Mouse (Mus musculus): ENCODE results near the gene Ppig. TPM values are rescaled to one million over a fixed set of nuclear protein-coding genes. Genes with fewer than 3 reads are reported as not detected.

The Ppig gene
- polyA plus RNA-seq, 1 experiment = 1.4 TPM

- no peak for DNase-seq (ENCODE audit: low read depth in 1 of 2, low spot score in 2 of 2)
- 35% methylated on average over 9 of the region's 9 CpGs for WGBS
Observed at GRCm38 (mm10) chr2:69788974-69789373, 66.6 kb downstream of the Ppig start.

DNA sequence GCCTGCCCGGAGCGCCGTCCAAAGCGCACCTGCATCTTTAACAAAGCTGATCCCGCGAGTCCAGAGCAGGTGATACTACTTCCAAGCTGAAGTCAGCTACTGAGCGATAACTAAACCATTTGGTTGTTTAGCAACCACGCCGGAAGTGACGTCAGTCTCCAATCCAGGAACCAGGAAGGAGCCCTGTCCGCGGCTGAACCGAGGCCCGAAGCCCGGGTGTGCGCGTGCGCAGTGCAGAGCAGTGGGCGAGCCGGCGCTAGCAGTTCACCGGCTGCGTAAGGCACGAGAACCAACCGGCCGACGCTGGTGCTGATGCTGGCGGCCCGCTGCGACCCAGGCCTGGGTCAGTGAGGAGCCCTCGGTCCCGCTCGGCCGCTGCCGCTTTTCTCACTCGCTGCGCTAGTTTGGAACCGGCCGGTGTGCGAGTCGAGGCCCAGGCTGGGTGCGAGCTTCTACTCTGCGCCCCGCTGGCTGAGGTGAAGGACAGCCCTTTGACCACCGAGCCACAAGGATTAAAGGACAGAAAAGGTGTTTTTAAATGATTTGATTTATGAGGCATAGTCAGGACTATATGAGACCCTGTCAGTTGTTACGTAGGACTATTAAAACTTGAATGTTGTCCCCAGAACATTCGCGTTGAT lies 67.2 kb downstream of the Ppig start, which contains the start of the genes Ccdc173 and Phospho2:
TSS of gene Ccdc173 (minus strand) at position 147 of the 641 bp plus-strand sequence.
TSS of gene Phospho2 (plus strand) at position 195 of the 641 bp plus-strand sequence.
- peak; percentile 75 for TF ChIP-seq POLR2A (IDR thresholded peaks at IDR 0.05; ENCODE audit: low read depth, low read length)
- no peak for TF ChIP-seq CTCF (IDR thresholded peaks at IDR 0.05; ENCODE audit: extremely low read depth, insufficient read depth, insufficient read length, insufficient replicate concordance)
- H3K27ac ChIP-seq (ENCODE audit: insufficient read depth, low read length) = peak within 1 kb of the TSS; percentile 78
- DNase-seq (ENCODE audit: low read depth in 1 of 2, low spot score in 2 of 2) = peak; percentile 97 to 98
- peaks cover 2% of the 10 kb centered on the region; the same call in 1 of the 2 replicates for H3K4me1 ChIP-seq (ENCODE audit: control insufficient read depth, insufficient read depth, insufficient read length)
- peaks cover 5% of the 10 kb centered on the region for H3K36me3 ChIP-seq (ENCODE audit: control insufficient read depth, insufficient read depth, low read length)
- peak within 1 kb of the TSS; percentile 80 for H3K4me3 ChIP-seq (ENCODE audit: extremely low read depth, insufficient read depth, insufficient read length)
- 1% methylated on average over 48 of the region's 48 CpGs for whole genome bisulfite sequencing
- no peaks in the 10 kb centered on the region for H3K27me3 ChIP-seq (ENCODE audit: control insufficient read depth, insufficient read depth, low read length)

More at GRCm38 (mm10) chr2:69788974-69789373, 66.6 kb downstream of the Ppig start:
- peaks cover 2% of the 10 kb centered on the region; the same call in 1 of the 2 replicates for H3K4me1 ChIP-seq (ENCODE audit: control insufficient read depth, insufficient read depth, insufficient read length)
- H3K4me3 ChIP-seq (ENCODE audit: extremely low read depth, insufficient read depth, insufficient read length) = peak overlapping the region; percentile 69
- peaks cover 5% of the 10 kb centered on the region for H3K36me3 ChIP-seq (ENCODE audit: control insufficient read depth, insufficient read depth, low read length)
- TF ChIP-seq CTCF (IDR thresholded peaks at IDR 0.05; ENCODE audit: extremely low read depth, insufficient read depth, insufficient read length, insufficient replicate concordance) (no peak), POLR2A (IDR thresholded peaks at IDR 0.05; ENCODE audit: low read depth, low read length) (no peak)
- H3K27ac ChIP-seq (ENCODE audit: insufficient read depth, low read length) = no peak overlapping the region
- H3K27me3 ChIP-seq (ENCODE audit: control insufficient read depth, insufficient read depth, low read length) = no peaks in the 10 kb centered on the region

DNA sequence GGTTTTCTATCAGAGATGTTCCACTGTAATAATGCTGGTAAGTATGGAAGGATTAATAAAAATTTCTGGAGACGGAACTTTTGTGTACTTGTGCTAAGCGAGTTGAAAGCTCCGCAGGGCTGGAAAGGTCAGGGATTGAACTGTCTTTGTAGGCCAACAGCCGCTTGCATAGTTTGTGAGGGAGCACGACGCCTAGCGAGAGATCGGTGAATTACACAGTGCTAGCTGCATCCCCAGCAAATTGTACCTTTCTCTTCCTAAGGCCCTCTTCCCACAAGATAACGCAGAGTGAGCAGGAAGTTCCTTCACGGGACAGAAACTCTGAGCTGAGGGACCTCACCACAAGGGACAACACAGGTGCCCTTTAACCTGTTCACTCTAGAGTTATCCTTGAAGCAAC lies 67.9 kb downstream of the Ppig start:
- peak overlapping the region; percentile 80 for H3K4me3 ChIP-seq (ENCODE audit: extremely low read depth, insufficient read depth, insufficient read length)
- H3K27me3 ChIP-seq (ENCODE audit: control insufficient read depth, insufficient read depth, low read length) = no peaks in the 10 kb centered on the region
- peak; percentile 73 to 82 for DNase-seq (ENCODE audit: low read depth in 1 of 2, low spot score in 2 of 2)
- TF ChIP-seq CTCF (IDR thresholded peaks at IDR 0.05; ENCODE audit: extremely low read depth, insufficient read depth, insufficient read length, insufficient replicate concordance) (peak; percentile 69; the same call in 1 of the 2 replicates), POLR2A (IDR thresholded peaks at IDR 0.05; ENCODE audit: low read depth, low read length) (no peak)
- H3K4me1 ChIP-seq (ENCODE audit: control insufficient read depth, insufficient read depth, insufficient read length) = peaks cover 2% of the 10 kb centered on the region; the same call in 1 of the 2 replicates
- WGBS = 2% methylated on average over 10 of the region's 10 CpGs
- H3K27ac ChIP-seq (ENCODE audit: insufficient read depth, low read length) = no peak overlapping the region
- H3K36me3 ChIP-seq (ENCODE audit: control insufficient read depth, insufficient read depth, low read length) = peaks cover 5% of the 10 kb centered on the region

DNA sequence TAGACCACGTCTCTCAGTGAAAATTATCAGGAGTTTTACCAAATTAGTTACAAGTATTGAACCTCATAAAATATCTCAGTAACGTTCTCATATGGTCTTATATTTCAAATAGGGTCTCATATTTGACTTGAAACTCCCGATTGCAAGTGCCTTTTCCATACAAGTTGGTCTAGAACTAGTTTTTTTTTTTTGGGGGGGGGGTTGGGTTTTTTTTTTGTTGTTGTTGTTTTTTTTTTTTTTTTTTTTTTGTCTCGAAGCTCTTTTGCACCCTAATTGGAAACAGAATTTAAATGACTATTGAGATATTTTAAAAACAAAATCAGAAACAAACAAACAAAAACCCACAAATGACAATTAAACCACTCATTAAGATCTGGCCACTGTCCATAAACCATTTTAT lies 68.4 kb downstream of the Ppig start:
- no peak overlapping the region for H3K27ac ChIP-seq (ENCODE audit: insufficient read depth, low read length)
- 68% methylated on average over 4 of the region's 4 CpGs for WGBS
- no peak overlapping the region for H3K4me3 ChIP-seq (ENCODE audit: extremely low read depth, insufficient read depth, insufficient read length)
- peaks cover 9% of the 10 kb centered on the region for H3K36me3 ChIP-seq (ENCODE audit: control insufficient read depth, insufficient read depth, low read length)
- DNase-seq (ENCODE audit: low read depth in 1 of 2, low spot score in 2 of 2) = no peak
- TF ChIP-seq CTCF (IDR thresholded peaks at IDR 0.05; ENCODE audit: extremely low read depth, insufficient read depth, insufficient read length, insufficient replicate concordance) = no peak
- no peak for TF ChIP-seq POLR2A (IDR thresholded peaks at IDR 0.05; ENCODE audit: low read depth, low read length)
- no peaks in the 10 kb centered on the region for H3K27me3 ChIP-seq (ENCODE audit: control insufficient read depth, insufficient read depth, low read length)
- peaks cover 2% of the 10 kb centered on the region; the same call in 1 of the 2 replicates for H3K4me1 ChIP-seq (ENCODE audit: control insufficient read depth, insufficient read depth, insufficient read length)

DNA sequence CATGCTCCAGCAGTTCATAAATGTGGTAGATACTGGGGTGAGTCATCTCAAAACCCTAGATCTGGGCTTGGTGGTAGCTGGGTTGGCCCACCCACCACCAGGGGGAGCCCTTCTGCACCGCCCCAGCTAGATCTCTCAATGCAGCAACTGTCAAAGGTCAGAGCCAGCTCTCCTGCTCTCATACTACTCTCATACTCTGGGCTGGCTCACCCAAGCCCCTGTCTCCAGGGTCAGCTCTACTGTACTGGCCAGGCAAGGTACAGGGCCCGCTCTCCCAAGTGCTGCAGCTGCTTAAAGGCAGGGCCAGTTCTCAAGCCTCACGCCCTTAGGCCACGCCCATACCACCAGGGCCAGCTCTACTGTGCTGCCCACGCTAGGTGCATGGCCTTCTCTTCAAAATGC lies 80.6 kb downstream of the Ppig start:
- TF ChIP-seq POLR2A (IDR thresholded peaks at IDR 0.05; ENCODE audit: low read depth, low read length) (no peak), CTCF (IDR thresholded peaks at IDR 0.05; ENCODE audit: extremely low read depth, insufficient read depth, insufficient read length, insufficient replicate concordance) (peak; percentile 91)
- peak; percentile 38 to 68 for DNase-seq (ENCODE audit: low read depth in 1 of 2, low spot score in 2 of 2)
- WGBS = 63% methylated on average over 5 of the region's 5 CpGs
- Histone ChIP-seq H3K36me3 (ENCODE audit: control insufficient read depth, insufficient read depth, low read length) (no peaks in the 10 kb centered on the region), H3K4me1 (ENCODE audit: control insufficient read depth, insufficient read depth, insufficient read length) (no peaks in the 10 kb centered on the region), H3K27ac (ENCODE audit: insufficient read depth, low read length) (no peak overlapping the region), H3K27me3 (ENCODE audit: control insufficient read depth, insufficient read depth, low read length) (no peaks in the 10 kb centered on the region), H3K4me3 (ENCODE audit: extremely low read depth, insufficient read depth, insufficient read length) (peak overlapping the region; percentile 34; the same call in 1 of the 2 replicates)

Other genes starting within 250 kb of the Ppig start
- 0.08 and 0.12 TPM in 2 replicates for gene Lrp2, start 136.5 kb upstream of the Ppig start, polyA plus RNA-seq (2012; rRNA removed)
- gene Bbs5, start 75.4 kb upstream of the Ppig start, polyA plus RNA-seq (2012; rRNA removed) = 0.21 and 0.23 TPM in 2 replicates
- gene Klhl41, start 52.4 kb upstream of the Ppig start, polyA plus RNA-seq (2012; rRNA removed) = not detected in 2 replicates
- gene Fastkd1, start 9.0 kb upstream of the Ppig start, polyA plus RNA-seq (2012; rRNA removed) = 2.6 and 2.8 TPM in 2 replicates
- gene Ccdc173, start 67.0 kb downstream of the Ppig start, polyA plus RNA-seq (2012; rRNA removed) = 0.08 TPM in 1 of 2 replicates, not detected in the other
- 34.2 and 74.5 TPM in 2 replicates for gene Phospho2, start 67.1 kb downstream of the Ppig start, polyA plus RNA-seq (2012; rRNA removed)
- gene Klhl23, start 99.4 kb downstream of the Ppig start, polyA plus RNA-seq (2012; rRNA removed) = 1.4 and 1.9 TPM in 2 replicates
- 1.5 and 1.6 TPM in 2 replicates for gene Ssb, start 139.0 kb downstream of the Ppig start, polyA plus RNA-seq (2012; rRNA removed)
- gene Mettl5, start 163.1 kb downstream of the Ppig start, polyA plus RNA-seq (2012; rRNA removed) = 4.3 and 6.0 TPM in 2 replicates
- 6.0 and 6.5 TPM in 2 replicates for gene Ubr3, start 174.7 kb downstream of the Ppig start, polyA plus RNA-seq (2012; rRNA removed)